Mouse (Mus musculus): ENCODE results near the gene Rftn1.

DNA sequence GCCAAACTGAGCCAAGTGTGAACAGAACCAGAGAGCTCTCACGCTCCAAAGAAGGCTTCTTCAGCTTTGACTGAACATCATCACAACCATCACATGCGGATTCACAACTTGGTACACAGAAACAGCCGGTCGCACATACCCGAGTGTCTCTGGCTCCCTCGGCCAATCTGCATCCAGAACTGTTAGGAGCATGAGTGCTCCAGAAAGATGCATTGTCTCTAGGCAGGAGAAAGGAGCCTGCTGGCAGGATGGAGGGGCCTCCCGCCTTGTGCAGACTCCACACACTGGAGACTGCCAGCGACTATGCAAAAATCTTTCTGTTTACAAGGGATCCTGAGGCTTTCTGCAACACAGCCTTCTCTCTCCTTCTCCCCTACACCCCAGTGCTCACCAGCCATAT, 75.8 kb downstream of the Rftn1 start:
- TF ChIP-seq POLR2A (IDR thresholded peaks at IDR 0.05; ENCODE audit: insufficient read depth, low read depth, low read length) (no peak), CTCF (IDR thresholded peaks at IDR 0.05; ENCODE audit: insufficient read depth, low read depth, low read length) (no peak)
